ENCODE assay signal across 9 mouse cellular contexts in genomic region chr7:118364353-118365007, GRCm38 (mm10).
DNase-seq lines count a peak whose midpoint lies in the region; ATAC-seq lines count a peak whose summit lies in the region.
"Had no signal": no experiment of that assay in that cellular context is flagged by ENCODE, and none has a peak within 500 bp of the region (broad histone marks: within the 10 kb centered on the region; RNA-seq: fewer than 3 reads in every experiment).

No protein-coding gene starts in this region.

- H3K27me3 ChIP-seq in kidney, embryonic 14.5 days (ENCODE audit: control insufficient read depth, insufficient read depth, low read length): no peaks in the 10 kb centered on the region

- H3K9ac ChIP-seq in kidney, embryonic 14.5 days (ENCODE audit: low read depth, low read length): no peak overlapping the region

- peak; percentile 33 for DNase-seq in gastrocnemius, postnatal 10 days
- no peak for DNase-seq in gastrocnemius, adult 8-10 months (ENCODE audit: low spot score in 2 of 2)
- peak; percentile 4 for DNase-seq in CD4-positive helper T cell, adult 2 months (ENCODE audit: low read depth, low spot score)
- peak; percentile 20 to 41 for DNase-seq in cerebellum, postnatal 14 days
- peak; percentile 91 for DNase-seq in left cerebral cortex, postnatal 36 days (ENCODE audit: low spot score in 2 of 2)
- DNase-seq in urinary bladder, postnatal 4 days (ENCODE audit: low spot score in 2 of 2): no peak

- H3K4me1 ChIP-seq in kidney, embryonic 14.5 days (ENCODE audit: control insufficient read depth, insufficient read depth, low read length): 0 out of 2 replicates have a peak, but pooled peaks cover 12% of the 10 kb centered on the region

- peak overlapping the region; percentile 51; the same call in 1 of the 2 replicates for H3K27ac ChIP-seq in kidney, embryonic 14.5 days (ENCODE audit: low read depth, low read length)
- H3K27ac ChIP-seq: macrophage had no signal

- H3K9me3 ChIP-seq in kidney, embryonic 14.5 days (ENCODE audit: control insufficient read depth, low read length): no peaks in the 10 kb centered on the region

- WGBS in kidney, embryonic 14.5 days: 37% methylated on average over 7 of the region's 7 CpGs

- ATAC-seq in kidney, embryonic 14.5 days (ENCODE audit: low FRiP score, low TSS enrichment): no peak
- ATAC-seq in erythroid progenitor cell, adult 5-6 weeks (replicated peaks; ENCODE audit: low FRiP score, poor library complexity, severe bottlenecking): no peak

- intact Hi-C loops in left cerebral cortex, postnatal 36 days (cut with DNase I): loop anchor here (2.0 to 5.0 kb wide), 2 partner anchors 38 to 76 kb away; no protein-coding TSS in a partner anchor

- no peak overlapping the region for H3K4me3 ChIP-seq in kidney, embryonic 14.5 days (ENCODE audit: low read length)

- no peak overlapping the region; the same call in 1 of the 2 replicates for H3K4me2 ChIP-seq in kidney, embryonic 14.5 days (replicated peaks; ENCODE audit: low read depth, low read length)

- H3K36me3 ChIP-seq in kidney, embryonic 14.5 days (ENCODE audit: control insufficient read depth, insufficient read depth, low read length): no peaks in the 10 kb centered on the region

Comparison
In these comparisons a context has a peak if more than half of its experiments do, and no peak if none do; other contexts are left out.
1. DNase-seq: peak in gastrocnemius, postnatal 10 days (single experiment), CD4-positive helper T cell, adult 2 months (single experiment), cerebellum, postnatal 14 days (2 of 2) and left cerebral cortex, postnatal 36 days (2 of 2); none in gastrocnemius, adult 8-10 months (0 of 2) and urinary bladder, postnatal 4 days (0 of 2).